Mouse (Mus musculus): Measurements from ENCODE around the gene Elovl5.

Gene Elovl5

GRCm38 (mm10) chr9:77917074-77917621, at the start of gene Elovl5:
Gene Elovl5, plus strand, starts transcription at chr9:77917364.
- peak; percentile 96 for DNase-seq (ENCODE audit: low spot score)

GRCm38 (mm10) chr9:77891501-77891900, 25.7 kb upstream of the Elovl5 start:
- no peak for DNase-seq (ENCODE audit: low spot score)

- DNase-seq (ENCODE audit: low spot score) = no peak
Observed at GRCm38 (mm10) chr9:77898551-77898950, 18.6 kb upstream of the Elovl5 start.

- no peak for DNase-seq (ENCODE audit: low spot score)
Observed at GRCm38 (mm10) chr9:77904133-77904532, 13.0 kb upstream of the Elovl5 start.

GRCm38 (mm10) chr9:77909572-77910269, 7.4 kb upstream of the Elovl5 start:
- no peak for DNase-seq (ENCODE audit: low spot score)

GRCm38 (mm10) chr9:77910270-77911240, 6.6 kb upstream of the Elovl5 start:
- peak; percentile 95 for DNase-seq (ENCODE audit: low spot score)

GRCm38 (mm10) chr9:77911508-77912229, 5.5 kb upstream of the Elovl5 start:
- DNase-seq (ENCODE audit: low spot score) = no peak

- DNase-seq (ENCODE audit: low spot score) = no peak
Observed at GRCm38 (mm10) chr9:77912246-77912645, 4.9 kb upstream of the Elovl5 start.

GRCm38 (mm10) chr9:77914616-77915015, 2.5 kb upstream of the Elovl5 start:
- DNase-seq (ENCODE audit: low spot score) = no peak

- no peak for DNase-seq (ENCODE audit: low spot score)
Observed at GRCm38 (mm10) chr9:77915791-77916190, 1.4 kb upstream of the Elovl5 start.

GRCm38 (mm10) chr9:77917622-77918131, 513 bp downstream of the Elovl5 start:
- no peak for DNase-seq (ENCODE audit: low spot score)

GRCm38 (mm10) chr9:77918211-77918610, 1.0 kb downstream of the Elovl5 start:
- no peak for DNase-seq (ENCODE audit: low spot score)

- DNase-seq (ENCODE audit: low spot score) = no peak
Observed at GRCm38 (mm10) chr9:77918961-77919670, 2.0 kb downstream of the Elovl5 start.

GRCm38 (mm10) chr9:77920481-77920880, 3.3 kb downstream of the Elovl5 start:
- DNase-seq (ENCODE audit: low spot score) = no peak

GRCm38 (mm10) chr9:77921366-77922260, 4.4 kb downstream of the Elovl5 start:
- no peak for DNase-seq (ENCODE audit: low spot score)

GRCm38 (mm10) chr9:77923774-77924173, 6.6 kb downstream of the Elovl5 start:
- no peak for DNase-seq (ENCODE audit: low spot score)

- DNase-seq (ENCODE audit: low spot score) = no peak
Observed at GRCm38 (mm10) chr9:77924199-77924598, 7.0 kb downstream of the Elovl5 start.

- DNase-seq (ENCODE audit: low spot score) = no peak
Observed at GRCm38 (mm10) chr9:77926151-77926550, 9.0 kb downstream of the Elovl5 start.

- DNase-seq (ENCODE audit: low spot score) = no peak
Observed at GRCm38 (mm10) chr9:77926911-77927310, 9.7 kb downstream of the Elovl5 start.

- no peak for DNase-seq (ENCODE audit: low spot score)
Observed at GRCm38 (mm10) chr9:77927431-77927830, 10.3 kb downstream of the Elovl5 start.

Measured in ovary, postnatal 36 days (tissue).